Mouse (Mus musculus) spleen, adult 2 months (tissue): ENCODE data around the gene Rnf32. TPM values are rescaled to one million over a fixed set of nuclear protein-coding genes. Genes with fewer than 3 reads are reported as not detected.

Source experiments
- DNase-seq, 2 experiments: peaks; one replicate each; pipeline versions ENCODE4 v3.0.0 to v3.0.0-alpha.2; 2012 to 2021; ENCODE audit warnings: low spot score in 2 of 2, low read depth in 1 of 2
- H3K27ac ChIP-seq: fragments of 200-500 bp; 2 replicates; pipeline ENCODE4 v1.5.1; 2012; ENCODE audit warnings: low read length, inconsistent platforms; ENCODE audit not compliant: insufficient read depth
- H3K27me3 ChIP-seq: fragments of 200-500 bp; 2 replicates; pipeline ENCODE4 v1.6.1; 2012; ENCODE audit warnings: mild to moderate bottlenecking, moderate library complexity, low read length, inconsistent platforms; ENCODE audit not compliant: control insufficient read depth, insufficient read depth
- H3K36me3 ChIP-seq: fragments of 200-500 bp; 2 replicates; pipeline ENCODE4 v1.6.1; 2012; ENCODE audit warnings: mild to moderate bottlenecking, low read length, inconsistent platforms; ENCODE audit not compliant: control insufficient read depth, insufficient read depth
- H3K4me1 ChIP-seq: fragments of 200-500 bp; 2 replicates; pipeline ENCODE4 v1.6.1; 2011; ENCODE audit warnings: inconsistent platforms; ENCODE audit not compliant: control insufficient read depth, insufficient read depth, insufficient read length
- H3K4me3 ChIP-seq: fragments of 200-500 bp; 2 replicates; pipeline ENCODE4 v1.5.1; 2011; ENCODE audit warnings: mild to moderate bottlenecking, inconsistent platforms; ENCODE audit not compliant: insufficient read depth, insufficient read length; ENCODE audit errors: extremely low read depth
- CTCF ChIP-seq: fragments of 200-500 bp; IDR thresholded peaks from 2 replicates; pipeline ENCODE4 v1.5.1; 2011; ENCODE audit warnings: mild to moderate bottlenecking, inconsistent platforms; ENCODE audit not compliant: insufficient read depth, insufficient read length, insufficient replicate concordance; ENCODE audit errors: extremely low read depth
- POLR2A ChIP-seq: fragments of 200-500 bp; IDR thresholded peaks from 2 replicates; pipeline ENCODE4 v1.6.1; 2011; ENCODE audit warnings: low read depth, low read length, inconsistent platforms
- WGBS: fragments of 180-500 bp; shearing (Covaris S2); methylation state at CpG from one replicate; pipeline ENCODE4 v1.1.7; 2018; 5-methylcytosine and 5-hydroxymethylcytosine counted together
- polyA plus RNA-seq: library from polyadenylated mRNA; depleted of rRNA; stranded (reverse); fragments of >200 nt; gene quantifications from 2 replicates; pipeline ENCODE4 v1.2.3, GENCODE M21; 2012; rRNA removed

Rnf32 gene
- polyA plus RNA-seq, 1 experiment, result 1.1 TPM

DNA sequence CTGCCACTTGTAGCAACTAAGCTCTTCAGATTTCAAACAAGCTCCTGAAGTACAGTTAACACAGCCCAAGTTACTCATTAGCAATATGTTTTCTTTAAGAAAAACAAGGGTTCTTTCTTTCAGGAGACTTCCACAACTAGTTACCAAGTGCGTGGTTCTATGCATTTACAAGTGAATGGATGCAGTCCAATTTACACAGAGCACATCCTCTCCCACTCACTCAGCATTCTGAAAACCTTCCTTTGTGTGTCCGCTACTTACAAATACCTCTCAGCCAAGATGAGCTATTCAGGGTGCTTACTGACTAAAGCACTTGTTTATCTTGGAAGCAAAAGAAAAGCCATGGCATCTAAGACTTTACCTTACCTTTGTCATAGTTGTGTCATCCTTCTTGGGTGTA, 58.1 kb downstream of the Rnf32 start:
- Histone ChIP-seq H3K4me1 (no peaks in the 10 kb centered on the region), H3K4me3 (no peak overlapping the region), H3K27me3 (no peaks in the 10 kb centered on the region), H3K27ac (no peak overlapping the region), H3K36me3 (no peaks in the 10 kb centered on the region)
- TF ChIP-seq POLR2A, result no peak
- TF ChIP-seq CTCF, result no peak
- WGBS, result 89% methylated on average over 2 of the region's 2 CpGs
- no peak for DNase-seq

GRCm38 (mm10) chr5:29270879-29271278, 75.1 kb downstream of the Rnf32 start:
- 81% methylated on average over 4 of the region's 4 CpGs for WGBS
- Histone ChIP-seq H3K27me3 (no peaks in the 10 kb centered on the region), H3K4me3 (no peak overlapping the region), H3K36me3 (no peaks in the 10 kb centered on the region), H3K27ac (no peak overlapping the region), H3K4me1 (no peaks in the 10 kb centered on the region)
- TF ChIP-seq POLR2A (no peak), CTCF (no peak)
- no peak for DNase-seq

GRCm38 (mm10) chr5:29273426-29273825, 77.6 kb downstream of the Rnf32 start:
- Histone ChIP-seq H3K4me3 (no peak overlapping the region), H3K27ac (no peak overlapping the region), H3K27me3 (no peaks in the 10 kb centered on the region), H3K36me3 (no peaks in the 10 kb centered on the region), H3K4me1 (no peaks in the 10 kb centered on the region)
- 85% methylated on average over 2 of the region's 2 CpGs for WGBS
- TF ChIP-seq CTCF, result no peak
- no peak for TF ChIP-seq POLR2A
- no peak for DNase-seq

DNA sequence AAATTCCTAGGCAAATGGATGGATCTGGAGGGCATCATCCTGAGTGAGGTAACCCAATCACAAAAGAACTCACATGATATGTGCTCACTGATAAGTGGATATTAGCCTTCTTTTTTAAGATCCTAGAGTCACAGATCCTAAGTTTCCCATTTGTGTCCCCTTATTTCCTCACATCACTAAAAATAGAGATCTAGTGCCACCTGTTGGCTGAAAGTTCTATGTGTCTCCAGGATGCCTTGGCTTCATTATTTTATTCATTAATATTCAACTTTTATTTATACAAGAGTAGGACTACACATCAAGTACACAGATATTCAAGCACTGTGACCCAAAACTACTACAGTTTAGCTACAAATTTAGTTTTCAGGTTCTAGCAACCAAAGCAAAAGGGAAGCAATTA, 79.0 kb downstream of the Rnf32 start:
- DNase-seq, result no peak
- H3K36me3 ChIP-seq, result no peaks in the 10 kb centered on the region
- H3K4me3 ChIP-seq, result no peak overlapping the region
- no peaks in the 10 kb centered on the region for H3K4me1 ChIP-seq
- H3K27me3 ChIP-seq, result no peaks in the 10 kb centered on the region
- H3K27ac ChIP-seq, result no peak overlapping the region
- TF ChIP-seq POLR2A (no peak), CTCF (no peak)

Other genes starting within 250 kb of the Rnf32 start
- gene Lmbr1, start 182.4 kb downstream of the Rnf32 start, polyA plus RNA-seq, result 0.84 and 1.2 TPM in 2 replicates
- gene Nom1, start 238.7 kb downstream of the Rnf32 start, polyA plus RNA-seq, result 3.5 and 5.7 TPM in 2 replicates